Mouse (Mus musculus): ENCODE results near the gene Dlg5. TPM values are rescaled to one million over a fixed set of nuclear protein-coding genes. Genes with fewer than 3 reads are reported as not detected.

Dlg5 gene
- polyA plus RNA-seq, 1 experiment from 2014 or later: 31.5 TPM

DNA sequence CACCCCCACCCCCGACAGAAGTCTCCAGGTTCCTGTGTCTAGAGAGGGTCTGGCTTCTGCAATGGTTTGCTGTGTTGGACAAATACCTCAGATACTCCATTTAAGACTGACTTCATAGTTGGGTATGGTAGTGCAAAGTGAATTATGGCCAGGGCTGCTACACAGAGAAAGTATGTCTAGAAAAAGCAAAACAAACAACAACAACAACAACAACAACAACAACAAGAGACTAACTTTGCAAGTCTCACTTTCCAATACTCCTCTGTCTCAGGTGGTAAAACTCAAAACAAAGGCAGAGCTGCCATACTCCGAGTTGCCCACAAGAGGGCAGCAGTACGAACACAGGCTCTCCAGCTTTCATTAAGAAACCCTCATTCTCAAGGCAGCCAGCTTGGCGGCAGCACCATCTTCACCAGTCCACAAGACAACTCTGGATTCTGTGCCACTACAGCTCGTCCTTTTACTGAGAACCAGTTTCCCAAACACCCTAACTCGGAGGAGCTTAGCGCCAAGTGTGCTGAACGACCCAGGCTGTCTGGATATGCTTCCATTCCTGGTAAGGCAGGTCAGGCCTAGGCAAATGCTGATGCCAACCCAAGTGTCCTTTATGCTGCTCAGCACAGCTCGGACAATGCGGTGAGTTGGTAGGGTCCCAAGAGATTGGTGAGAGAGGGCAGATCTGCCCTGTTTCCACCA lies 63.8 kb downstream of the Dlg5 start:
- Histone ChIP-seq H3K9me3 (no peaks in the 10 kb centered on the region), H3K36me3 (peaks cover 19% of the 10 kb centered on the region), H3K4me1 (peaks cover 15% of the 10 kb centered on the region), H3K9ac (0 out of 2 replicates have a peak overlapping the region, but pooled peaks have one; percentile 26), H3K27ac (no peak overlapping the region), H3K4me3 (no peak overlapping the region), H3K27me3 (no peaks in the 10 kb centered on the region), H3K4me2 (replicated peaks) (no peak overlapping the region)
- 26% methylated on average over 10 of the region's 10 CpGs for WGBS
- no peak for ATAC-seq (ENCODE audit: low FRiP score, low read depth)

GRCm38 (mm10) chr14:24179466-24179991 lies 66.2 kb downstream of the Dlg5 start:
- WGBS: 74% methylated on average over 6 of the region's 6 CpGs
- H3K9ac ChIP-seq: no peak overlapping the region
- no peaks in the 10 kb centered on the region for H3K27me3 ChIP-seq
- H3K27ac ChIP-seq: no peak overlapping the region
- peaks cover 8% of the 10 kb centered on the region for H3K4me1 ChIP-seq
- no peak for ATAC-seq (ENCODE audit: low FRiP score, low read depth)
- H3K4me3 ChIP-seq: no peak overlapping the region
- peaks cover 39% of the 10 kb centered on the region for H3K36me3 ChIP-seq
- H3K4me2 ChIP-seq (replicated peaks): no peak overlapping the region
- no peaks in the 10 kb centered on the region for H3K9me3 ChIP-seq

GRCm38 (mm10) chr14:24176609-24177008 lies 69.1 kb downstream of the Dlg5 start:
- no peak overlapping the region for H3K27ac ChIP-seq
- H3K4me2 ChIP-seq (replicated peaks): no peak overlapping the region
- H3K4me1 ChIP-seq: 0 out of 2 replicates have a peak, but pooled peaks cover 3% of the 10 kb centered on the region
- no peaks in the 10 kb centered on the region for H3K27me3 ChIP-seq
- 80% methylated on average over 10 of the region's 10 CpGs for whole genome bisulfite sequencing
- ATAC-seq (ENCODE audit: low FRiP score, low read depth): no peak
- H3K4me3 ChIP-seq: no peak overlapping the region
- no peaks in the 10 kb centered on the region for H3K9me3 ChIP-seq
- H3K9ac ChIP-seq: no peak overlapping the region
- H3K36me3 ChIP-seq: peaks cover 66% of the 10 kb centered on the region

GRCm38 (mm10) chr14:24173326-24173725 lies 72.4 kb downstream of the Dlg5 start:
- no peak overlapping the region for H3K27ac ChIP-seq
- no peak overlapping the region for H3K4me3 ChIP-seq
- H3K9ac ChIP-seq: no peak overlapping the region
- WGBS: 86% methylated on average over 6 of the region's 6 CpGs
- H3K4me1 ChIP-seq: no peaks in the 10 kb centered on the region
- H3K36me3 ChIP-seq: peaks cover 96% of the 10 kb centered on the region
- H3K27me3 ChIP-seq: no peaks in the 10 kb centered on the region
- no peak for ATAC-seq (ENCODE audit: low FRiP score, low read depth)
- H3K4me2 ChIP-seq (replicated peaks): no peak overlapping the region
- no peaks in the 10 kb centered on the region for H3K9me3 ChIP-seq

DNA sequence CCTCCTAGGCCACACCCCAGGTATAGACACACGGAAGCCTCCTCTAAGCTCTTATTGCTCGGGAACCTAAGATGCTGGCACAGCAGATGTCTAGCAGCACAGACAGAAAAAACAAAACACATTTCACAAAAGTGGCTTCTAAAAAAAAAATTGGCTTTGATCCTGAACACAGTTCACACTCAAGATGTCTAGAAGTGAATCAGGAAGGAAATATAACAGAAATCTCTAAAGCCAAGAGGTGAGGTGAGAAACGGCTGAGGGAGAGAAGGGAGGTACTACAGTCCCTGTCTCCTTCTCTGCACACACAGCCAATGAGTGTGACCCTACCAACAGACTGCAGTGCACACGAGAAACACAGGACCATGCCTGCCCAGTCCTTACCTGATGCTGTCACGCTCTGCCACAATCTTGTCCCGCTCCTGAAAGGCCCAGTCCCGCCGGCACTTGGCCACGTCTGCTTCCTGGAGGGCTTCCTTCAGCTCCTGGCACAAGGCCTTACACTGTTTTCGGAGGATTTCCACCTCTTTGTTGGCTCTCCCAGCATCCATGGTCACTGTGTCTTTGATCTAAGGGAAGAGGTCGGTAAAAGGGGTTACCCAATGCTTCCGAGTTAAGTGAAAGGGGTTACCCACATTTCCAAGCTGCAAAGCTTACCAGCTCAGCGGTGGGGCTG lies 73.9 kb downstream of the Dlg5 start:
- Histone ChIP-seq H3K4me1 (no peaks in the 10 kb centered on the region), H3K4me2 (replicated peaks) (no peak overlapping the region), H3K27me3 (no peaks in the 10 kb centered on the region), H3K27ac (no peak overlapping the region), H3K9ac (no peak overlapping the region), H3K4me3 (no peak overlapping the region), H3K36me3 (peaks cover 97% of the 10 kb centered on the region), H3K9me3 (no peaks in the 10 kb centered on the region)
- 82% methylated on average over 13 of the region's 13 CpGs for WGBS
- no peak for ATAC-seq (ENCODE audit: low FRiP score, low read depth)

DNA sequence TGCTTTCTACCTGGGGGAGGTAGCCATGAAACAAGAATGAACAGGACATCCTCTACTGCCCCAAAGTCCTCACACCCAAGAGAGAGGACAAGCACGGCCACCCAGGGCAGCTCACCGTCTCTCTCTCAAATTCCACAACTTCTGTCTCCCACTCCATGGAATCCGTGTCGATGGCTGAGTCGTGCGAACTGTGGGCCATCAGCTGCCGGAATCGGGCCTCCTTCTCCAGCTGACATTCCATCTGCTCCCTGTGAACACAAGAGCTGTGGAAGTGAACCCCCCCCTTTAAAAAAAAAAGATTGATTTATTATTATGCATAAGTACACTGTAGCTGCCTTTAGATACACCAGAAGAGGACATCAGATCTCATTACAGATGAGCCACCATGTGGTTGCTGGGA lies 79.7 kb downstream of the Dlg5 start:
- Histone ChIP-seq H3K4me2 (replicated peaks) (no peak overlapping the region), H3K36me3 (peaks cover 98% of the 10 kb centered on the region), H3K9me3 (no peaks in the 10 kb centered on the region), H3K27ac (no peak overlapping the region), H3K4me3 (no peak overlapping the region), H3K4me1 (no peaks in the 10 kb centered on the region), H3K27me3 (no peaks in the 10 kb centered on the region), H3K9ac (no peak overlapping the region)
- ATAC-seq (ENCODE audit: low FRiP score, low read depth): no peak
- 92% methylated on average over 8 of the region's 8 CpGs for WGBS

GRCm38 (mm10) chr14:24164721-24165367 lies 80.9 kb downstream of the Dlg5 start:
- Histone ChIP-seq H3K27ac (no peak overlapping the region), H3K27me3 (no peaks in the 10 kb centered on the region), H3K4me3 (no peak overlapping the region), H3K9ac (no peak overlapping the region), H3K4me2 (replicated peaks) (no peak overlapping the region), H3K36me3 (peaks cover 97% of the 10 kb centered on the region), H3K4me1 (no peaks in the 10 kb centered on the region), H3K9me3 (no peaks in the 10 kb centered on the region)
- ATAC-seq (ENCODE audit: low FRiP score, low read depth): no peak
- WGBS: 88% methylated on average over 8 of the region's 8 CpGs

- Histone ChIP-seq H3K27ac (no peak overlapping the region), H3K9ac (no peak overlapping the region), H3K4me1 (no peaks in the 10 kb centered on the region), H3K27me3 (no peaks in the 10 kb centered on the region), H3K4me2 (replicated peaks) (no peak overlapping the region), H3K4me3 (no peak overlapping the region), H3K9me3 (no peaks in the 10 kb centered on the region), H3K36me3 (peaks cover 97% of the 10 kb centered on the region)
- ATAC-seq (ENCODE audit: low FRiP score, low read depth): no peak
- 89% methylated on average over 10 of the region's 10 CpGs for WGBS
Measured at GRCm38 (mm10) chr14:24162856-24163255, 82.9 kb downstream of the Dlg5 start.

- no peak overlapping the region for H3K27ac ChIP-seq
- no peak overlapping the region for H3K4me3 ChIP-seq
- no peak for ATAC-seq (ENCODE audit: low FRiP score, low read depth)
- 80% methylated on average over 2 of the region's 2 CpGs for WGBS
- H3K4me1 ChIP-seq: no peaks in the 10 kb centered on the region
- peaks cover 98% of the 10 kb centered on the region for H3K36me3 ChIP-seq
- H3K4me2 ChIP-seq (replicated peaks): no peak overlapping the region
- no peaks in the 10 kb centered on the region for H3K27me3 ChIP-seq
- no peak overlapping the region for H3K9ac ChIP-seq
- no peaks in the 10 kb centered on the region for H3K9me3 ChIP-seq
Measured at GRCm38 (mm10) chr14:24148892-24149291, 96.8 kb downstream of the Dlg5 start.

GRCm38 (mm10) chr14:24144821-24145220 lies 100.9 kb downstream of the Dlg5 start:
- H3K27me3 ChIP-seq: no peaks in the 10 kb centered on the region
- H3K4me3 ChIP-seq: no peak overlapping the region
- no peak for ATAC-seq (ENCODE audit: low FRiP score, low read depth)
- no peak overlapping the region for H3K4me2 ChIP-seq (replicated peaks)
- H3K9ac ChIP-seq: no peak overlapping the region
- 83% methylated on average over 3 of the region's 3 CpGs for WGBS
- H3K27ac ChIP-seq: no peak overlapping the region
- H3K36me3 ChIP-seq: peaks cover 99% of the 10 kb centered on the region
- no peaks in the 10 kb centered on the region for H3K9me3 ChIP-seq
- H3K4me1 ChIP-seq: no peaks in the 10 kb centered on the region

DNA sequence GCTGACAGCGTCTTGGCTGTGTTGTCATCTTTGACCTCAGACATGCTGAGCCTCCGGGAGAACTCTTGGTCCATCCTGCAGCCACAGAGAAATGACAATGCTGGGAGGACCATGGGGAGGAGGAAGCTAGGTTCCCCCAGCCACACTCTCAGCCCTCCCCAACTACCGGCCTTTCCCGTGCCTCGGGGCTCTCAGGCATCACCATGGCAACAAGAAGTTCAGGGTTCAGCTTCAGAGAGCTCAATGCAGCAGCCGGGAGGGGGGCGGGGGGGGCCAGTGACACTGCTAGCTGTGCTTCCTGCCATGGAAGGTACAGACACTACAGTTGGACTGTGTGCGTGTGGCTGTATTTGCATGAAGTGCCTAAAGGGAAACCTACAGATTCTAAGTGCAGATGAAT lies 101.3 kb downstream of the Dlg5 start:
- 68% methylated on average over 8 of the region's 8 CpGs for WGBS
- no peak overlapping the region for H3K9ac ChIP-seq
- no peaks in the 10 kb centered on the region for H3K9me3 ChIP-seq
- H3K36me3 ChIP-seq: peaks cover 99% of the 10 kb centered on the region
- no peaks in the 10 kb centered on the region for H3K4me1 ChIP-seq
- H3K27ac ChIP-seq: no peak overlapping the region
- ATAC-seq (ENCODE audit: low FRiP score, low read depth): no peak
- H3K27me3 ChIP-seq: no peaks in the 10 kb centered on the region
- H3K4me2 ChIP-seq (replicated peaks): no peak overlapping the region
- no peak overlapping the region for H3K4me3 ChIP-seq

- peaks cover 99% of the 10 kb centered on the region for H3K36me3 ChIP-seq
- no peak overlapping the region for H3K27ac ChIP-seq
- ATAC-seq (ENCODE audit: low FRiP score, low read depth): no peak
Measured at GRCm38 (mm10) chr14:24142926-24143430, 102.7 kb downstream of the Dlg5 start.

More at GRCm38 (mm10) chr14:24142926-24143430, 102.7 kb downstream of the Dlg5 start:
- H3K4me1 ChIP-seq: no peaks in the 10 kb centered on the region
- 77% methylated on average over 3 of the region's 3 CpGs for WGBS
- H3K9me3 ChIP-seq: no peaks in the 10 kb centered on the region
- no peak overlapping the region for H3K4me2 ChIP-seq (replicated peaks)
- H3K4me3 ChIP-seq: no peak overlapping the region
- H3K27me3 ChIP-seq: no peaks in the 10 kb centered on the region
- no peak overlapping the region for H3K9ac ChIP-seq
